Mouse (Mus musculus) right cerebral cortex, postnatal 14 days (tissue): Measurements from ENCODE around the gene Gm17783.
"Not testable (repeated sequence)": the region's sequence is repeated elsewhere in the genome, so short reads cannot be mapped to it uniquely, and the experiment has no call there.

Experiments used
- DNase-seq: peaks from one replicate; pipeline ENCODE4 v3.0.0; 2022

Gene Gm17783

DNA sequence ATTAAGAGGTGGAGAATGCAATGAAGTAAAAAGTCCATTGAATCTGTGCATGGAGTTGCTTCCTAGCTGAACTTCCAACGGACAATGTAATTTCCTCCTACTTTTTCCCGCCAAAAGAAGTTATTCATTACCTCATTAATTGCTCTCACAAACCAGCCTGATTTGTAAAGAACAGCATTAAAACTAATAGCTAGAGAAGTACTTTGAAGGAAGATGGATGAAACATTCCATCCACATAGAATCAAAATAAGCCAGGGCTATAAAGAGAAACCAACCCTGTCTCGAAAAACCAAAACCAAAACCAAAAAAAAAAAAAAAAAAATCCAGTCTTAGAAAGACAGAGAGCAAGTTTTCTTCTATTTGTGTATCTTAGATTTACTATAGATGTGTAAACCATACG, at the start of gene Gm17783:
Gene Gm17783, minus strand, starts transcription at position 101 of the 400 bp plus-strand sequence.
- DNase-seq, result no peak

DNA sequence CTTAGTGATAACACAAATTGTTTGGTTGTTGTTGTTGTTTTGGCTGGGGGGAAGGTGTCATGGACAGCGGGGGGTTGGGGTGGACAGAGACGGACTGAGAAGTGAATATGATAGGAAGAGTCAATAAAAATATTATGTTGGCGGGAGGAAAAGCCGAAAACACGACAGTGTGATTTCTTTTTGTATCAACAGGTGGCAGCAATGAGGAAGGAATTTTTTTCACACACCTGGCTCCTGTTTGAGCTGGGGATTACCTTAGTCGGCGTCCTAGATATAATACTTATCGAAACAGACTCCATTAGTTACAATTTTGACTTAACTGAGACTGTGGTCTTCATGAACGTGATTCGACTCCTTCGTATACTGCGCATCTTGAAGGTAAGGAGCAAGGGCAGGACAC, 48.0 kb upstream of the Gm17783 start:
- DNase-seq, result no peak

- DNase-seq, result no peak
These were observed 40.5 kb upstream of the Gm17783 start for GRCm38 (mm10) chr16:45572307-45572706.

DNA sequence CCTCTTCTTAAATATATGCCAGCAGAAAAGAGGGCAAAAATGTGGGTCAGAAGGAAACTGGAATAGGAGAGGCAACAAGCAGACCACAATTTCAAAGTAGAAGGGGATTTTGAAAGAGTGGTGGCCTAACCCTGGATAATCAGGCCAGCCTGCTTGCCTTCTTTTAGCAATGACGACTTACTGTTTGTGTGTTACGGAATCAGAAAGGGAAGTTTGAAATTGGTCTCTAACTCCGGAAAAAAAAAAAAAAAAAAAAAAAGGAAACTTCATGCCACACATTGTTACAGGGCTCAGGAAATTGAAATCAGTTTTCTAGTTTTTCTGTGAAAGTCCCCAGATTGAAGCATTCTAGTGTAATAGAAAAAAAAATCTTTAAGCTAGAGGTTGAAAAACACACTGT, 29.9 kb upstream of the Gm17783 start:
- no peak for DNase-seq

GRCm38 (mm10) chr16:45551579-45551978, 19.7 kb upstream of the Gm17783 start:
- DNase-seq, result no peak

DNA sequence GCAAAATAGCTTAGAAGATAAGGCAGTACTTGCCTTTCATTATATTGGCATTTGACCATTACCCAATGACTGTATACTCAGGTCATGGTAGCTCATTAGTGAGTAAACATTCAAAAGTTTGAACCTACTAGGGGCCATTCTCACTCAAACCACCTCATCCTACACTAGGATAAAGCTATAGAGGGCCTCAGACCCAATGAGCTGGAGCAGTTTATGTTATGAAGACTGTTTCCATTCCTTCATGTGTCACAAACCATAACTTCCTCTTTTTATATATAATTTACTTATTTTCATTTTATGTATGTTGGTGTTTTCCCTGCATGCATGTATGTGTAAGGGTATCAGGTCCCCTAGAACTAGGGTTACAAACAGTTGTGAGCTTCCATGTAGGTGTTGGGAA, 16.1 kb upstream of the Gm17783 start:
- no peak for DNase-seq

DNA sequence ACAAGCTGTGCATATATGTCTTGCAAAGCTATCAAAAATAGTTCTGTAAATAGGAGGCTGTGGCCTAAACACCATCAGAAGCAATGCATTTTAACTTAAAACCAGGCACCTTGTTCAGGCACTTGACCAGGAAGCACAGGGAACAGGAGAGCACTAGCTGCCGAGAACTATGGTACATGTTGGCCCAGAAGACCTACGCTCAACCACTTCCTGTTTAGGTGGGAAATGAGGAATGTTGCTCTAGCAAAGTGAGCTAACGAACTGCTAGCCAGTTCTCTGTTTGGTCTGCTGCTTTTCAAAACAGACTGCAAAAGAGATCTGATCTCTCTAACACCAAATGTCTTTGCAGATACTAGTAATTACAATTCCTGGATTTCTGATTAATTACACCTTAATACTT, 12.5 kb upstream of the Gm17783 start:
- DNase-seq, result no peak

- DNase-seq, result no peak
These were observed 10.3 kb upstream of the Gm17783 start for GRCm38 (mm10) chr16:45542108-45542507.

GRCm38 (mm10) chr16:45538342-45538741, 6.5 kb upstream of the Gm17783 start:
- not testable (repeated sequence) for DNase-seq

DNA sequence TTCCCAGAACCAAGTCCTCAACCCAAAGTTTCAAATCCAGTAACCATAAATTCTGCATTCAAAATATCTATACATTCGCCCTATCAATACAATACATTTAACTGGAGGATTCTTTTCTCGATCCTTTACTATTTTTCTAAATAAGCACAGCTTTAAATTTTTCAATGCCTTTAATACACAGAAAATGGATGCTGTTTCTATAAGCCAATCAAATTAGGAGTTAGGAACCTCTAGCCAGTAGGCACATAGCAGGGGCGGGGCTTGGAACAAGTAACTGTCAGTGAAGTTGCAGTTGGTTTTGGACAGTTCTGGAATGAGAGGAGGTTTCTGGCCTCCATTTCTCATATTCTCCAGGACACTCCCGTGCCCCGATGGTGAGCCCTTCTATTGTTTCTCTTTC, 3.2 kb upstream of the Gm17783 start, which contains the start of gene Slc9c1:
Gene Slc9c1, plus strand, starts transcription at position 301 of the 400 bp plus-strand sequence.
- DNase-seq, result no peak

GRCm38 (mm10) chr16:45525551-45525950, 6.3 kb downstream of the Gm17783 start:
- no peak for DNase-seq

DNA sequence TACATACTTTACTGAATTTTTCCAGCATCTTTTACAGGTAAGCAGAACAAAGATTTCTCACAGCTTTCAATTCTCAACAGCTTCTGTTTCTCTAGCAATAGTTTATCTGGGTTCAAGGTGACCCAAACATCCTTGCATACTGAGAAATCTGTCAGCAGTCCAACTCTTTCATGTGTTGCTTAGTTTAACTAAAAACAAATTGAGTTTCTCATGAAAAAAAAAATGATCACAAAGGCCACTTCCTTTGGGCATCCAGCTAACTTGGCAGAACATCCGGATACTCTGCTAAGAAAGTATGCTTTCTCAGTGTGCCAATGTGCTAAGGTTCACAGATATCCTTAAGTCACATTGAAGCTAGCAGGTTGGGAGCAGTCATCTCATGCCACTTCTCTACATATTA, 36.5 kb downstream of the Gm17783 start:
- no peak for DNase-seq

DNA sequence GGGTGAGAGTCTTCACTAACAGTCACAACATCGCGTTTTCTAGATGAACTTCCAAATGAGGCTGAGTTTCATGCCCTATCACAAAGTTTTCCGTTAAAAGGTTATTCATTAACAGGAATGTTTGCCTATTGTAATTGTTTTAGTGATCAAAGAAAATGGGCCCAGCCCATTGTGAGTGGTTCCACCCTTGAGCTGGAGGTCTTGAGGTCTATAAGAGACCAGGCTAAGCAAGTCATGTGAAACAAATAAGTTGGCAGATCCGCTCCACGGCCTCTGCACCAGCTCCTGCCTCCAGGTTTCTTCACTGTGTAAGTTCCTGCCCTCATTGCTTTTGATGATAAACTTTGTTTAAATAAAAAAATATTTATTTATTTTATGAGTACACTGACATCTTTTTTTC, 38.9 kb downstream of the Gm17783 start, which contains the start of gene Gm609:
Gene Gm609, minus strand, starts transcription at position 43 of the 400 bp plus-strand sequence.
- DNase-seq, result no peak

DNA sequence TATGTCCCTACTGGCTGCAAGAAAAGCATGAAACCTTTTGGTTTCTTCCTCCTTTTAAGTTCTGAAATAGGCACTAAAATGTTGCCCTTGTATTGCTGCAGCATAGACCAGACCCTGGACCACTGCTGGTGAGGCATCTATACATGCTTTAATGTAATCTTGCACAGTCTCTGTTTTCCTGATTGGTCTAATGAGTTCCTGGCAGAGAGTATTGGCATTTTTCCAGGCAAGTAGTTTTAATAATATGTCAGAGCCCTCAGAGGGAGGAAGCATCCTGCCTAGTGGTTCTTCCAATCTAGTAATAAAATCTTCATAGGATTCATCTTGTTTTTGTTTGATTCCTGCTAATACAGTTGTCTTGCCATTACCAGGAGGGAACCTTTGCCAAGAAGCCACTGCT, 54.9 kb downstream of the Gm17783 start:
- no peak for DNase-seq

DNA sequence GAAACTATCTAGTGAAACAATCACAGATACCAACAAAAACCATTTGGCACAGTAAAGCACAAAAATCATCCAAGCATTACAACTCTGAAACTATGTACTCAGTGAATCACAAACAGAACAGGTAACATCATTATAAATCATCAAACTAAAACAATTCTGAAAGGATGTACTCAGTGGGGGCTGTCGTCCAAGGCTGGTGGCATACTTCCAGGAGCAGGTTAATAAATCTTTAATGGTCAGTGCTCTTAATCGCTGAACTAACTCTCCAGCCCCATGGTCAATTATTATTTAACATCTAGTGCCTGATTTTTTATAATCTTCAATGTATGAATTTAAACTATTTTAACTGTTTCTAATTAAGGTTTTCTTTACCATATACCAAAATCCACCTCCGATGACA, 60.0 kb downstream of the Gm17783 start:
- not testable (repeated sequence) for DNase-seq
